ENCODE assay signal across 8 mouse cellular contexts in the genomic region with DNA sequence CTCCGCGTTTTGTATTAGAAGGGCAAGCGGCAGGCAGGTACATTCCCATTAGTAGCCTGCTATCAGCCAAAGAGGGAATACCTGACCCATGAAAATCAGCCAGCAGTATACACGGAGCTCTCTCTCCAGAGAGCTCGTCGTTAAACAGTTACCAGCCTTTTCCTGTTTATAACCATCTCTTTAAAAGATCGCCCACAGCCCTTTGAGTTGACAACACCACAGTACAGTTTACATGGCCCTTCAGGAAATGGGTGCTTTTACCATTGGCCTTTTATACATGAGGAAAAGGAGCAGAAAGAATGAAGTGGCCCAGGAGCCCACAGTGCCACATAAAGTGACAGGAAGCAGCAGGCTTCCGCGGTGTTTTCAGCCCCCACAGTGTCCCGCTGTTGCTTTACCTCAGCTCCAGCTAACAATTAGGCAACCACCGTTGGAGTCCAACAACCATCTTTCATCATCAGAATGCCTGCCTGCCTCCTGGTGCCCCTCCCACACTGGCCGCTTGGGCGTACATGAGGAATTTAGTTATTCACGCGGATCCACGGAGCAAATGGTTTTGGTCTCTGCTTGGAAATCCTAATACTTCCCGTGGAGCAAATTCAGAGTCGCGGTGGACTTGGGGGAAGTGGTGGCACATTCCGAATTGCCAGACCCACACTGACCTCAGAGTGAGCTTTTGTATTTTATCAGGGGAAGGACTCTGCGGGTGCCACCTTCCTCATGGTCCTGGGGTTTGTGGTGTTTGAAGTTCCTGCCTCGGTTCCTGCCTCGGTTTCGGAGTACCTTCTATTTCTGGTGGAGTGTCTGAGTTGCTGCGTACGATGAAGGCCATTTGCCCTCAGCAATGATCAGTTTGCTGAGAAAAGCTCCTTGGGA. TPM values are rescaled to one million over a fixed set of nuclear protein-coding genes. Genes with fewer than 3 reads are reported as not detected.
A peak's percentile ranks its signal among the peaks of the same experiment; 100 is the strongest.
DNase-seq lines count a peak whose midpoint lies in the region; ATAC-seq lines count a peak whose summit lies in the region.

No protein-coding gene starts in this region.

- H3K4me3 ChIP-seq in lung, embryonic 15.5 days, result no peak overlapping the region
- no peak overlapping the region for H3K4me3 ChIP-seq in embryonic facial prominence, embryonic 14.5 days (ENCODE audit: low read depth, low read length)
- H3K4me3 ChIP-seq in forebrain, embryonic 10.5 days, result no peak overlapping the region

- no peak for DNase-seq in lung, postnatal 25 days (ENCODE audit: low spot score)
- no peak for DNase-seq in embryonic facial prominence, embryonic 14.5 days (ENCODE audit: low spot score)
- peak; percentile 73 to 75 for DNase-seq in kidney, postnatal 36 days
- no peak for DNase-seq in forebrain, embryonic 10.5 days (ENCODE audit: extremely low spot score, low spot score)
- no peak for DNase-seq in right cerebral cortex, postnatal 36 days (ENCODE audit: low spot score in 2 of 2)
- no peak for DNase-seq in B cell, adult 2 months

- no peaks in the 10 kb centered on the region for H3K9me3 ChIP-seq in lung, embryonic 15.5 days
- no peaks in the 10 kb centered on the region for H3K9me3 ChIP-seq in embryonic facial prominence, embryonic 14.5 days (ENCODE audit: control insufficient read depth, low read length)
- no peaks in the 10 kb centered on the region for H3K9me3 ChIP-seq in forebrain, embryonic 10.5 days

- H3K4me2 ChIP-seq in lung, embryonic 15.5 days, result peak overlapping the region; percentile 23
- H3K4me2 ChIP-seq in embryonic facial prominence, embryonic 14.5 days (ENCODE audit: low read depth, low read length), result peak overlapping the region; percentile 20

- no peak overlapping the region for H3K27ac ChIP-seq in lung, embryonic 15.5 days
- H3K27ac ChIP-seq in embryonic facial prominence, embryonic 14.5 days (replicated peaks; ENCODE audit: low read depth, low read length), result no peak overlapping the region
- H3K27ac ChIP-seq in forebrain, embryonic 10.5 days, result no peak overlapping the region

- no peak overlapping the region for H3K9ac ChIP-seq in lung, embryonic 15.5 days
- H3K9ac ChIP-seq in embryonic facial prominence, embryonic 14.5 days (ENCODE audit: low read depth, low read length), result no peak overlapping the region

- no peak for ATAC-seq in lung, embryonic 15.5 days (ENCODE audit: borderline replicate concordance, extremely low read depth, low FRiP score, low TSS enrichment)
- no peak for ATAC-seq in embryonic facial prominence, embryonic 14.5 days (ENCODE audit: low read depth)
- ATAC-seq in neutrophil, adult 5-6 weeks (ENCODE audit: extremely low read depth, insufficient number of reproducible peaks, low FRiP score, poor library complexity, severe bottlenecking), result 0 out of 2 replicates have a peak, but pooled peaks have one; percentile 33

- H3K27me3 ChIP-seq in lung, embryonic 15.5 days, result no peaks in the 10 kb centered on the region
- H3K27me3 ChIP-seq in embryonic facial prominence, embryonic 14.5 days (replicated peaks; ENCODE audit: control insufficient read depth, insufficient read depth, low read length), result no peaks in the 10 kb centered on the region
- H3K27me3 ChIP-seq in forebrain, embryonic 10.5 days (ENCODE audit: poor library complexity, severe bottlenecking), result no peaks in the 10 kb centered on the region

- H3K36me3 ChIP-seq in lung, embryonic 15.5 days, result no peaks in the 10 kb centered on the region
- no peaks in the 10 kb centered on the region for H3K36me3 ChIP-seq in embryonic facial prominence, embryonic 14.5 days (ENCODE audit: control insufficient read depth, insufficient read depth, low read length)
- H3K36me3 ChIP-seq in forebrain, embryonic 10.5 days (replicated peaks), result no peaks in the 10 kb centered on the region

- 56% methylated on average over 26 of the region's 26 CpGs for WGBS in lung, embryonic 15.5 days
- 60% methylated on average over 26 of the region's 26 CpGs for WGBS in embryonic facial prominence, embryonic 14.5 days
- 78% methylated on average over 26 of the region's 26 CpGs for WGBS in forebrain, embryonic 10.5 days

- H3K4me1 ChIP-seq in lung, embryonic 15.5 days, result 0 out of 2 replicates have a peak, but pooled peaks cover 3% of the 10 kb centered on the region
- peaks cover 6% of the 10 kb centered on the region; the same call in 1 of the 2 replicates for H3K4me1 ChIP-seq in embryonic facial prominence, embryonic 14.5 days (ENCODE audit: control insufficient read depth, insufficient read depth, low read length)
- H3K4me1 ChIP-seq in forebrain, embryonic 10.5 days, result peaks cover 19% of the 10 kb centered on the region

RNA-seq across cellular contexts. Expression of gene 1700029F12Rik, which starts 50.7 kb away (rescaled TPM):
- polyA plus RNA-seq in lung, embryonic 15.5 days (2015; fragmentation: Nextera tagmentation; extraction: Ambion mirVana), result not detected in 2 replicates
- not detected in 2 replicates for polyA plus RNA-seq in embryonic facial prominence, embryonic 14.5 days (2014; fragmentation: Nextera tagmentation; extraction: Ambion mirVana)
- total RNA-seq in neutrophil, adult 5-6 weeks (2017), result not detected in 2 replicates
- not detected in 2 replicates for polyA plus RNA-seq in forebrain, embryonic 10.5 days (2016; fragmentation: Nextera tagmentation; extraction: Ambion mirVana)

RNA-seq across cellular contexts. Expression of gene Gcnt4, which starts 59.0 kb away (rescaled TPM):
- 0.31 and 0.36 TPM in 2 replicates for polyA plus RNA-seq in lung, embryonic 15.5 days (2015; fragmentation: Nextera tagmentation; extraction: Ambion mirVana)
- polyA plus RNA-seq in embryonic facial prominence, embryonic 14.5 days (2014; fragmentation: Nextera tagmentation; extraction: Ambion mirVana), result 0.18 and 0.42 TPM in 2 replicates
- not detected in 2 replicates for total RNA-seq in neutrophil, adult 5-6 weeks (2017)
- polyA plus RNA-seq in forebrain, embryonic 10.5 days (2016; fragmentation: Nextera tagmentation; extraction: Ambion mirVana), result 0.22 and 0.26 TPM in 2 replicates

Comparison
In these comparisons a context has a peak if more than half of its experiments do, and no peak if none do; other contexts are left out.
1. DNase-seq: peak in kidney, postnatal 36 days (2 of 2); none in lung, postnatal 25 days (single experiment), embryonic facial prominence, embryonic 14.5 days (single experiment), forebrain, embryonic 10.5 days (single experiment), right cerebral cortex, postnatal 36 days (0 of 2) and B cell, adult 2 months (0 of 2).